Mouse (Mus musculus) cerebellum, adult 2 months (tissue): ENCODE results near the gene Zfp825.
"Not testable (repeated sequence)": the region's sequence is repeated elsewhere in the genome, so short reads cannot be mapped to it uniquely, and the experiment has no call there.

Experiments
- CTCF ChIP-seq: fragments of 200-500 bp; IDR thresholded peaks from 2 replicates; pipeline ENCODE4 v1.5.1; 2011; ENCODE audit warnings: low read depth, mild to moderate bottlenecking, control low read depth, low read length, moderate library complexity, borderline replicate concordance; ENCODE audit not compliant: insufficient read depth
- POLR2A ChIP-seq: fragments of 200-500 bp; IDR thresholded peaks from 2 replicates; pipeline ENCODE4 v1.6.1; 2011; ENCODE audit warnings: low read length, control low read depth, borderline replicate concordance; ENCODE audit not compliant: insufficient read depth

- not testable (repeated sequence) for TF ChIP-seq CTCF, POLR2A
Measured at GRCm38 (mm10) chr13:74507981-74508380, 14.2 kb upstream of the Zfp825 start.
